Mouse (Mus musculus) right cerebral cortex, adult 2 months (tissue): ENCODE measurements around the gene Frmpd4.

Source experiments
- DNase-seq, 2 experiments: peaks; one replicate each; pipeline ENCODE4 v3.0.0; 2021 to 2022; ENCODE audit warnings: low spot score in 2 of 2

Gene Frmpd4

DNA sequence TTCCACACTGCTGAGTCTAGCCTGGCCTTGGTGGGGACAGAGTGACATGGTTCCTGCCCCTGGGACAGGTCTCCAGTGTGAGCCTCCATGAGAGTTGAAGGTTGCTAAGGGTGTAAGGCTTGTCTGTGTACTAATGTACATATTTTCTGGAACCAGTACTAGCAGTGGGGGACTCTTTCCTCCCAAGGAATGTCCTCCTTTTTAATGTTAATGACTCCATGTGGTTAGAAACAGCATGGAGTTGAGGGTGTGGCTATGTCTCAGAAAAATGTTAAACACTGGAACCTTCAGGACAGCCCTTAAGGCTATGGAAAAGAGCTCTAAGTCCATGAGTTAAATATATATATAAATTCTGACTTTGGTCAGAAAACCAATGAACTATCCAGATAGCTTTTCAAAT, 436.0 kb downstream of the Frmpd4 start:
- no peak for DNase-seq

DNA sequence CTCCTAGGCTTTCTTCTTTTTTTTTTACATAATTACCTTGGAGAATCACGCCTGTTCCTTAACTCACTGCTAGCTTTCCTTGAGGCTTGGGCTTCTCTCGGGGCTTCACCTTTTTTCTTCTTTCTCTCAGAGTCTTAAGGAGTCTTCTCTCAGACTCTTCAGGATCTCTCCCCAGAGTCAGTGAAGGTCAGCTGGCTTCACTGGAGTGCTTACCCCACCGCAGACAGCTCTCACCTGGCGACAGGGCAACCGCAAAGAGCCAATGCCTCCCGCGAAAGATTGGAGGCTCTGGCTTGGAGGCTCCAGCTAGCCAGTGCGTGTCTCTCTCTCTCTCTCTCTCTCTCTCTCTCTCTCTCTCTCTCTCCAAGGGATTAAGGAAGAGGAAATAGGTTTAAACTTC, 453.0 kb downstream of the Frmpd4 start:
- DNase-seq = peak in 1 of 2 experiments; percentile 2

- DNase-seq = peak in 1 of 2 experiments; percentile 36
These were observed 453.5 kb downstream of the Frmpd4 start for GRCm38 (mm10) chrX:168123589-168123965.

GRCm38 (mm10) chrX:168122806-168123588, 454.0 kb downstream of the Frmpd4 start:
- DNase-seq = peak; percentile 11 to 33

GRCm38 (mm10) chrX:168041589-168041988, 535.4 kb downstream of the Frmpd4 start:
- peak; percentile 30 to 37 for DNase-seq

DNA sequence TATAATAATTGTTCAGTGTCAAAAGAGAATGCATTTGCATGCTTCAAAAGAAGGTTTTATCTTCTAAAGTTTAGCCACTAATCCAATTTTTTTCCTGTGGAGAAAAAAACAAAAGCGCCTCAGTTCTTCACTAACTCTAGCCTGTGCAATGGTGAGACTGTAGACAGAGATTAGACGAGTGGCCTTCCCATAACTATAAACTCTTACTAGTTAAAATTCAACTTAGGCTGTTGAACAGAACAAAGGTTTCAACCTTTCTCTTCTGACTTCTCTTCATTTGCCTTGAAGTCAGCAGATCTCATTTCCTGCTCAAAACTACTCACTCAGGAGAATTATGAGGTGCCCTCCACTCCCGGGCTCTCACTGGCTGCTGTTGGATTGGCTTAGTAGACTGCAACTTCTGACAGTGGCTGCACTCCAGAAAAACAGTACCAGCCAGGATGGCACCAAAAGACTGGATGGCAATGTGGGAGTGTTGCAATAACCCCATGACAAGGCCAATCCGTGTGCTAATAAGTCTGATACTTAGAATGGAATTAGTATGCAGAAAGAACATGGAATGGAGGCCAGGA, 556.4 kb downstream of the Frmpd4 start:
- DNase-seq = no peak

DNA sequence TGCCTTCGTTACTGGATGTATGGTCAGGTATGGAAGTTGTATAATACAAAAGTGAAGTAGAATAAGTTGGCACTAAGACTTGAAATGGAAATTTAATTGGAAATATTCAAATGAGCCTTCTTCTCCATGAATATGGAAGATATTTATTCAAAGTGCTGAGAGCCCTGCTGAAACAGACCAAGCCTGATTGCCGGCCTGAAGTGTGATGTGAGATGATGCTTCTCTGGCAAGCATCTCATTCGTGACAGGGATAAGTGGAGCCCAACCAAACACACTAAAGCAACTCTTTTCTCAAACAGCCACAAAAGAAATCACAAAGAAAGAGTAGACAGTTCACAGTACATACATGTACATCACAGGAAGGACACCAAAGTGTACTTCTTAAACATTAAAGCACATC, 559.2 kb downstream of the Frmpd4 start:
- DNase-seq = no peak

DNA sequence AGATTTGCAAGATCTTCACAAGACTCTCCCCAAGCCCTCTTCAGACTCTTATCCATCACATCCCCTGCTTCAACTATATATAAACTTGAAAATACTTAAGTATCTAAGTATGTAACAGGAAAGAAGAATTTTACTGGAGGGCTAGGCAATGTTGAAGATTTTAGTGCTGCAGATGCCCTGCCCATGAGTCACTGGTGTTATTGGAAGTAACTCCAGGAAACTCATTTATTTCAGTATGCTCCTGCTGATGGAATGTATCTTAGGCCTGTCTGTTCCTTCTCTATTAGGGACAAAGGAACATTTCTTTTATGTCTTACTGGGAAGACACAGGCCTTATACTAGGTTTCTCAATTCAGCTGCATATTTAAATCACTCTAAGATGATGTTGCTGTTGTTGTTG, 592.2 kb downstream of the Frmpd4 start:
- DNase-seq = no peak

GRCm38 (mm10) chrX:167951207-167951606, 625.8 kb downstream of the Frmpd4 start:
- DNase-seq = no peak

GRCm38 (mm10) chrX:167909483-167909882, 667.5 kb downstream of the Frmpd4 start:
- no peak for DNase-seq

DNA sequence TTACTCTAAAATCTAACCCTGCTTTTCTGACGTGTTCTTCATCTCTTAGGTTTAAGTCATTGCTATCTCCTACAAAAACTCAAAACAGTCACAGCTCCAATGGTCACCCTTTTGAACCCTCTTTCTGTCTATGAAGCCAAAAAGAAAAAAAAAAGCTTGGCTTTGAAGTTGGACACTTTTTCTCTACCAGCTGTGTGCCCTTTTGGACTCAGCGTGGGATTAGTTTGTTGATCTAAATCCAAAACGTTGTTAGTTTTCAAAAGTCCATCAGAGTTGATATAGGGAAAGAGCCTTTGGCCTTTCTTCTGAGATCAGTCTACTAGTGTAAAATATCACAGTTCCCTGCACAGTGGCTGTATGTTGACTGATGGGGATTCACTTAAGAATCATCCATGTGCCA, 676.0 kb downstream of the Frmpd4 start:
- DNase-seq = no peak

DNA sequence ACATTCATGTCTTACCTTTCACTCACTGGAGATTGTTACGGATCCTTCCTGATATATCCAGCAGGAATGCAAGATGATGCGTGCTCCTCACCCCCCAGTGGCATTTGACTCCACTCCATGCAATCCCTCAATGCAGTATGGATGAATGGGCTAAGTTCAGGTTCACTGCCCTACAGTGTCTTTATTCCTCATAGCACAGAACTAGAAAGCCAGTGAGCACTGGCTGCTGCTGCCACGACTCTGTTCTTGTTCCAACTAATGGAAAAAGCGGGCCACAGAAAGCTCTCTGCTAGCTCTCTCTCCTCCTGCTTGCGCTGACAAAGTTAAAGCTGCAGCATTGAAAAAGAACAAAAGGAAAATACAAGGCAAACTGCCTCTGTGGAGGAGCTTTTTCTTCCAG, 722.2 kb downstream of the Frmpd4 start:
- DNase-seq = no peak

DNA sequence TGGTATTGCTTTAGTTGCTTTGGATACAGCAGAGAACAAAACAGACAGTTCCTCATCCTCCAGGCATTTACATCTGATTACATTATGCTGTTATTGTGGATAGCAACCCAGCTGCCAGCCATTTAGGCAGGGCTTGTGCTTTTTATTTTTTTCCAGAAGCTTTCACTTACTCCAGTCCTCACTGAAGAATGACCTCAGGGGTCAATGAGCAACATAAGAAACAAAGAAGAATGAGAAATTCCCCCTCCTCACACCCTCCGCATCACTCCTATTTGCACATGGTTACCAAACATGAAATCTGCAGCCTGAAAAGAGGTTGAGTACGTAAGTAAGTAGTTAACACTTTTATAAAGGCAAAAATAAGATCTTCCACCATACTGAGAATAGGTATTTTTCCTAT, 744.5 kb downstream of the Frmpd4 start:
- DNase-seq = no peak

GRCm38 (mm10) chrX:167828456-167828855, 748.6 kb downstream of the Frmpd4 start:
- DNase-seq = no peak

DNA sequence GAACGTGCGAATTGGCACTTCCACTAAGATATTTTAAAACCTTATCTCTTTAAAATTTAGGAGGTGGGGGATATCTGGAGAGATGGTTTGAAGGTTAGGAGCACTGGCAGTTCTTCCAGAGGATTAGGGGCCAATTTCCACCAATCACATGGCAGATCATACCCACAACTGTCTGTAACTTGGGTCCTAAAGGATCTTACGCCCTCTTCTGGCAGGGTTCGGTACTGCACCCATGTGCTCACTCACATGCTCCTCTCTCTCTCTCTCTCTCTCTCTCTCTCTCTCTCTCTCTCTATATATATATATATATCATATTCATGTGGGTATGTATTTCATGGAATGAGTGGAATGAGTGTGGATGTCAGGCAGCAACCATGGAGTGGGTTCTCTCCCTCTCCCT, 759.7 kb downstream of the Frmpd4 start:
- DNase-seq = no peak

- DNase-seq = no peak
These were observed 766.9 kb downstream of the Frmpd4 start for GRCm38 (mm10) chrX:167810120-167810519.

GRCm38 (mm10) chrX:167808572-167808971, 768.5 kb downstream of the Frmpd4 start:
- no peak for DNase-seq

DNA sequence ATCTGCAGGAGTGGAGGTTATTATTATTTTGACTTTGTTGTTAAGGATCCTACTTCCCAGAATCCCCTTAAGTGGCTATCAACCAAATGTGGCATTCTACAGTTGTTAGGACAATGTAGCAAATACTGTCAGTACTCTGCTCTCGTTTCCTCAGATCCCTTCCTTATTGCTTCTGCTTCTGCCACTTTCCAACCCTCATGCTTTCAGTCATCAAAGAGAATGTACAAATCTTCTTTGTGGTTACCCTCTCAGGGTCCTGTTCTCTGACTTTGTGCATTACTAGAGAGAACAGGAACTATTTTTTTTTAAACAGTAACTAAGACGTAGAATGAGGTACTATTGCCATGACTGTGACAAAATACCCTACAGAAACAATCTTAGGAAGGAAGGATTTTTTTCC, 788.3 kb downstream of the Frmpd4 start:
- DNase-seq = no peak

- DNase-seq = no peak
These were observed 793.5 kb downstream of the Frmpd4 start for GRCm38 (mm10) chrX:167783526-167783925.

- no peak for DNase-seq
These were observed 857.5 kb downstream of the Frmpd4 start for GRCm38 (mm10) chrX:167719564-167719981.

DNA sequence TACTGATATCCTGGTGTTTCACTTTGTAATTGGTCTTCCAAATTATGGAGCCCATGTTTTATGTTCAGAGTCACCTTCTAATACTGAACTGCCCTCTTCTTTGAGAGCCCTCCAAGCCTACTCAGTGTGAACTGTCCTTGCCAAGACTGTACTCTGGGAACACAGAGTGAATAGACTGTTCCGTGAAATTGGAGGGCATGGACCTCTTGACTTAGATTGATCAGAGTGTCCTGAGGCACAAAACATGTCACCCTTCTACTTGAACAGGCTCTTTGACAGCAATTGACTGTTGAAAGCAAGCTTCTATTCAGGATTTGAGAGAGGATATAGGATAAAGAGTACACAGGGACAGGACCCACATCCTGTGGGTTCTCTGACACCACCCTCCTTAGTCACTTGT, 857.9 kb downstream of the Frmpd4 start:
- DNase-seq = no peak

- DNase-seq = no peak
These were observed 922.1 kb downstream of the Frmpd4 start for GRCm38 (mm10) chrX:167654806-167655495.

DNA sequence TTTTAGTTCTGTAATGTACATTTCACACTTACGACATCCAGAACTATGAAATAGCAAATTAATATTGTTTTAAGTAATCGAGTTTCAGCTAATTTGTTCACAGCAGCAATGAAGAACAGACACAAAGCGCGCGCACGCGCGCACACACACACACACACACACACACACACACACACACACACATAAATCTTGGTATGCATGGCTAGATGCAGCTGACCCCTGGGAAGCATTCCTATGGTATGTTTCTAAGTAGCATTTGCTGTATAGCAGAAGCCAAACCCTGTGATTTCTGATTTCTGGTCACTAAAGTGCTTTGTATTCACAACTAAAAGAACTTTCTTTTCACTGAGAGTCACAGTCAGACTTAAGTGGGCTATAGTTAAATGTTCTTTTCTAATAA, 922.8 kb downstream of the Frmpd4 start:
- DNase-seq = no peak
